Mouse (Mus musculus) neural tube, embryonic 12.5 days (tissue): Measurements from ENCODE around the gene Sirpa. TPM values are rescaled to one million over a fixed set of nuclear protein-coding genes. Genes with fewer than 3 reads are reported as not detected.

Experiments used
- ATAC-seq: fragments of 200-750 bp; cut with Nextera tagmentation; 2 replicates; pipeline ENCODE4 v1.8.0; 2017; ENCODE audit warnings: low read depth, mild to moderate bottlenecking, moderate TSS enrichment, moderate library complexity; ENCODE audit not compliant: low FRiP score
- H3K27ac ChIP-seq: fragments of 300-500 bp; sonication (generic); 2 replicates; pipeline ENCODE4 v1.5.1; 2016
- H3K27me3 ChIP-seq: fragments of 300-500 bp; sonication (generic); replicated peaks from 2 replicates; pipeline ENCODE4 v1.6.1; 2016; ENCODE audit warnings: mild to moderate bottlenecking
- H3K36me3 ChIP-seq: fragments of 300-500 bp; sonication (generic); 2 replicates; pipeline ENCODE4 v1.6.1; 2016; ENCODE audit warnings: mild to moderate bottlenecking
- H3K4me1 ChIP-seq: fragments of 300-500 bp; sonication (generic); 2 replicates; pipeline ENCODE4 v1.6.1; 2016
- H3K4me2 ChIP-seq: fragments of 300-500 bp; sonication (generic); replicated peaks from 2 replicates; pipeline ENCODE4 v1.6.1; 2016; ENCODE audit warnings: mild to moderate bottlenecking
- H3K4me3 ChIP-seq: fragments of 300-500 bp; sonication (generic); 2 replicates; pipeline ENCODE4 v1.5.1; 2016
- H3K9ac ChIP-seq: fragments of 300-500 bp; sonication (generic); 2 replicates; pipeline ENCODE4 v1.6.1; 2016; ENCODE audit warnings: mild to moderate bottlenecking
- H3K9me3 ChIP-seq: fragments of 300-500 bp; sonication (generic); 2 replicates; pipeline ENCODE4 v1.6.1; 2016; ENCODE audit warnings: mild to moderate bottlenecking
- WGBS: fragments of 180-500 bp; shearing (Covaris S2); methylation state at CpG from one replicate; pipeline ENCODE4 v1.1.7; 2016; 5-methylcytosine and 5-hydroxymethylcytosine counted together
- polyA plus RNA-seq: library from polyadenylated mRNA; unstranded; fragments of >200 nt; fragmentation: Nextera tagmentation; extraction: Ambion mirVana; gene quantifications from 2 replicates; pipeline ENCODE4 v1.2.1, GENCODE M21; 2016

Sirpa gene
- polyA plus RNA-seq, 1 experiment from 2014 or later = 21.9 TPM

GRCm38 (mm10) chr2:129569120-129569519 lies 23.5 kb upstream of the Sirpa start:
- Histone ChIP-seq H3K4me2 (no peak overlapping the region), H3K27ac (no peak overlapping the region), H3K9ac (no peak overlapping the region), H3K4me1 (peaks cover 8% of the 10 kb centered on the region), H3K27me3 (peaks cover 9% of the 10 kb centered on the region; the same call in 1 of the 2 replicates), H3K4me3 (no peak overlapping the region), H3K9me3 (no peaks in the 10 kb centered on the region), H3K36me3 (no peaks in the 10 kb centered on the region)
- no peak for ATAC-seq
- WGBS = 93% methylated on average over 7 of the region's 7 CpGs

DNA sequence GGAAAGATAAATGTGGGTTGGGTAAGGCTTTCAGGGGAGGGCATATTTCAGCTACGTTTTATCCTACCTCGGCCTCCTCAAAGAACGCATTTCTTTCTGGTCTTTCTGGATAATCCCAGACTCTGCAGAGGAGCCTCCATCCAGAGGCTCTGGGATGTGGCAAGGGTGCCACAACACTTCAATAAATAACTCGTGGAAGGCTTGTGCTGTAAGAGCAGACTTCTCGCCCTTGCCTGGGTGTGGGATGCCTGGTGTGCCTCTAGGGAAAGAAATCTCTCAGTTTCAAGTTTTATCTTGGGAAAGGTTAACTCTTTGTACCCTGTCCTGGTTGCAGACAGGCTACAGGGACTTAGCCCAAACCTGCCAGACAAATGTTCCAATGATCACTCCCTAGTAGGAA lies 23.1 kb upstream of the Sirpa start:
- H3K9ac ChIP-seq = no peak overlapping the region
- peaks cover 9% of the 10 kb centered on the region; the same call in 1 of the 2 replicates for H3K27me3 ChIP-seq
- no peaks in the 10 kb centered on the region for H3K36me3 ChIP-seq
- no peak overlapping the region for H3K4me2 ChIP-seq
- whole genome bisulfite sequencing = 77% methylated on average over 5 of the region's 5 CpGs
- H3K4me3 ChIP-seq = no peak overlapping the region
- no peak overlapping the region for H3K27ac ChIP-seq
- no peak for ATAC-seq
- H3K9me3 ChIP-seq = no peaks in the 10 kb centered on the region
- peaks cover 12% of the 10 kb centered on the region for H3K4me1 ChIP-seq

GRCm38 (mm10) chr2:129573701-129574273 lies 18.8 kb upstream of the Sirpa start:
- peaks cover 9% of the 10 kb centered on the region; the same call in 1 of the 2 replicates for H3K27me3 ChIP-seq

GRCm38 (mm10) chr2:129574395-129575046 lies 18.1 kb upstream of the Sirpa start:
- Histone ChIP-seq H3K9me3 (no peaks in the 10 kb centered on the region), H3K4me3 (peak overlapping the region; percentile 23), H3K4me2 (peak overlapping the region; percentile 63), H3K36me3 (no peaks in the 10 kb centered on the region), H3K9ac (peak overlapping the region; percentile 33; the same call in 1 of the 2 replicates), H3K4me1 (peaks cover 15% of the 10 kb centered on the region), H3K27ac (no peak overlapping the region), H3K27me3 (peaks cover 9% of the 10 kb centered on the region; the same call in 1 of the 2 replicates)
- WGBS = 6% methylated on average over 24 of the region's 24 CpGs
- ATAC-seq = peak; percentile 87

More at GRCm38 (mm10) chr2:129573701-129574273, 18.8 kb upstream of the Sirpa start:
- peak overlapping the region; percentile 23; the same call in 1 of the 2 replicates for H3K4me3 ChIP-seq
- peak overlapping the region; percentile 63 for H3K4me2 ChIP-seq
- no peaks in the 10 kb centered on the region for H3K9me3 ChIP-seq
- ATAC-seq = 0 out of 2 replicates have a peak, but pooled peaks have one; percentile 59
- H3K4me1 ChIP-seq = peaks cover 15% of the 10 kb centered on the region
- H3K36me3 ChIP-seq = no peaks in the 10 kb centered on the region
- H3K27ac ChIP-seq = no peak overlapping the region
- 19% methylated on average over 4 of the region's 4 CpGs for WGBS
- peak overlapping the region; percentile 33; the same call in 1 of the 2 replicates for H3K9ac ChIP-seq

- Histone ChIP-seq H3K9ac (no peak overlapping the region), H3K27me3 (peaks cover 9% of the 10 kb centered on the region; the same call in 1 of the 2 replicates), H3K4me1 (peaks cover 15% of the 10 kb centered on the region), H3K4me3 (no peak overlapping the region), H3K9me3 (no peaks in the 10 kb centered on the region), H3K36me3 (no peaks in the 10 kb centered on the region), H3K27ac (no peak overlapping the region), H3K4me2 (no peak overlapping the region)
- WGBS = 90% methylated on average over 4 of the region's 4 CpGs
- ATAC-seq = no peak
Measured at GRCm38 (mm10) chr2:129575113-129575512, 17.5 kb upstream of the Sirpa start.

DNA sequence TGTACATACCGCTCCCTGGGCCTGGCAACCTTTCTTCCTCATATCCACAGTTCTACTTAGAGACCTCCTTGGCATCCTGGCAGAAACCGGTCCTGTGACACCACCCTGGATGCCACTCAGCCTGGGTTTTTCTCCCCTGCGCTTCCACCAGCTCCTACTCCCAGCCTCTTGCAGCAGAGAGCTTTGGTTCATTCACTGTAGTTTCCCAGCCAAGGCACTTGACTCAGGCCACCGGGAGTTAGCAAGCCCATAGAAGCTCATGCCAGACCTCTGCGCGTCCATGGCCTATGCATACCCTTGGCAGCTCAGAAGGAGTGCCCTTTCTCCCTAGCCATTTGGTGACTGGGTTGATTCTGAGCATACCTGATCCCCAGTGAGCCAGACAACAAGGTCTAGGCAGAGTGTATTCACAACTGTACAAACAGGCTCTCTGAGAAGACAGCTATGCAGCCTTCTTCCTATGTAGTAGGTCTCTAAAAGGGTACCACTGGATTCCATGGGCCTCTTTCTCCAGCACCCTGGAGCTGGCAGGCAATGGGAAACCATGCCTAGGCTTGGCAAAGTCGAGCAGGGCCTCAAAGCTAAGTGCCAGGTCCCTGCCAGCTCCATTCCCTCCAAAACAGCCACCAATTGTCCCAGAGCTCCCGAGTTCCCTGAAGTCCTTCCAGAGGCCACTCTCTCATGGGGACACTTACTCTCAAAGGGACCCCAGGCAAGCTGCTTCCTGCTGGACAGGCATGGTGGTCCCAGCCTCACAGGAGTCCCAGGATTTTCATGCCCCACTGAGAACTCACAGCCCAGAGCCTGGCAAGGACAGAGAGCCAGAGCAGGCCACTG lies 15.8 kb upstream of the Sirpa start:
- peaks cover 9% of the 10 kb centered on the region; the same call in 1 of the 2 replicates for H3K27me3 ChIP-seq
- 86% methylated on average over 8 of the region's 8 CpGs for WGBS
- no peak overlapping the region for H3K27ac ChIP-seq
- no peak overlapping the region for H3K9ac ChIP-seq
- no peaks in the 10 kb centered on the region for H3K9me3 ChIP-seq
- peaks cover 15% of the 10 kb centered on the region for H3K4me1 ChIP-seq
- no peaks in the 10 kb centered on the region for H3K36me3 ChIP-seq
- no peak overlapping the region for H3K4me2 ChIP-seq
- ATAC-seq = no peak
- H3K4me3 ChIP-seq = no peak overlapping the region

- no peak overlapping the region for H3K27ac ChIP-seq
- no peaks in the 10 kb centered on the region for H3K9me3 ChIP-seq
- no peaks in the 10 kb centered on the region for H3K36me3 ChIP-seq
- 0 out of 2 replicates have a peak, but pooled peaks cover 3% of the 10 kb centered on the region for H3K4me1 ChIP-seq
- H3K4me2 ChIP-seq = no peak overlapping the region
- WGBS = 96% methylated on average over 4 of the region's 4 CpGs
- H3K4me3 ChIP-seq = no peak overlapping the region
- no peaks in the 10 kb centered on the region for H3K27me3 ChIP-seq
- no peak for ATAC-seq
- no peak overlapping the region for H3K9ac ChIP-seq
Measured at GRCm38 (mm10) chr2:129580656-129581055, 12.0 kb upstream of the Sirpa start.

DNA sequence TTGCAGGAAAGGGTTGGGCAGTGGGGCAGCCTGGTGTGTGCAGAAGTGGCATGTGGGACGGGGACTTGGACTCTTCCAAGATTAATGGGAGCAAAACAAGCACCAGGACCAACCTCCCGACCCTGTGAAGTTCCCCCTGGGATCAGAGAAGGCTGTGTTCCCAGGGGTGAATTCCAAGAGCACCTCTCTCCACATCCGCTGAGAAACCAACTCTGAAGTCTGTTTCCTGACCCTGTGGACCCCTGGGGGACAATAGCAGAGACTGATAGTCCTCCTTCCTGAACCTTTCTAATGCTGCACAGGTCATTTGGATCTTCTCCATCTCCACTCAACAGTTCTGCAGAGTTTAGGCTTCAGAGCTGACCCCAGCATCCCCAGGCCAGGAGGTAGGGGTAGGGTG lies 10.8 kb upstream of the Sirpa start:
- H3K9ac ChIP-seq = no peak overlapping the region
- no peak overlapping the region for H3K4me3 ChIP-seq
- no peak overlapping the region for H3K4me2 ChIP-seq
- no peaks in the 10 kb centered on the region for H3K9me3 ChIP-seq
- 0 out of 2 replicates have a peak, but pooled peaks cover 3% of the 10 kb centered on the region for H3K4me1 ChIP-seq
- H3K36me3 ChIP-seq = no peaks in the 10 kb centered on the region
- H3K27ac ChIP-seq = no peak overlapping the region
- 57% methylated on average over 3 of the region's 3 CpGs for WGBS
- no peaks in the 10 kb centered on the region for H3K27me3 ChIP-seq
- ATAC-seq = no peak

GRCm38 (mm10) chr2:129582261-129582660 lies 10.4 kb upstream of the Sirpa start:
- ATAC-seq = no peak
- 93% methylated on average over 4 of the region's 4 CpGs for WGBS
- Histone ChIP-seq H3K27me3 (no peaks in the 10 kb centered on the region), H3K4me1 (0 out of 2 replicates have a peak, but pooled peaks cover 3% of the 10 kb centered on the region), H3K4me3 (no peak overlapping the region), H3K27ac (no peak overlapping the region), H3K36me3 (no peaks in the 10 kb centered on the region), H3K9me3 (no peaks in the 10 kb centered on the region), H3K9ac (no peak overlapping the region), H3K4me2 (no peak overlapping the region)

GRCm38 (mm10) chr2:129584905-129585304 lies 7.7 kb upstream of the Sirpa start:
- Histone ChIP-seq H3K4me2 (no peak overlapping the region), H3K36me3 (no peaks in the 10 kb centered on the region), H3K27ac (no peak overlapping the region), H3K4me3 (no peak overlapping the region), H3K4me1 (peaks cover 11% of the 10 kb centered on the region; the same call in 1 of the 2 replicates), H3K9me3 (no peaks in the 10 kb centered on the region), H3K9ac (no peak overlapping the region), H3K27me3 (no peaks in the 10 kb centered on the region)
- no peak for ATAC-seq
- 15% methylated on average over 1 of the region's 1 CpGs for WGBS

DNA sequence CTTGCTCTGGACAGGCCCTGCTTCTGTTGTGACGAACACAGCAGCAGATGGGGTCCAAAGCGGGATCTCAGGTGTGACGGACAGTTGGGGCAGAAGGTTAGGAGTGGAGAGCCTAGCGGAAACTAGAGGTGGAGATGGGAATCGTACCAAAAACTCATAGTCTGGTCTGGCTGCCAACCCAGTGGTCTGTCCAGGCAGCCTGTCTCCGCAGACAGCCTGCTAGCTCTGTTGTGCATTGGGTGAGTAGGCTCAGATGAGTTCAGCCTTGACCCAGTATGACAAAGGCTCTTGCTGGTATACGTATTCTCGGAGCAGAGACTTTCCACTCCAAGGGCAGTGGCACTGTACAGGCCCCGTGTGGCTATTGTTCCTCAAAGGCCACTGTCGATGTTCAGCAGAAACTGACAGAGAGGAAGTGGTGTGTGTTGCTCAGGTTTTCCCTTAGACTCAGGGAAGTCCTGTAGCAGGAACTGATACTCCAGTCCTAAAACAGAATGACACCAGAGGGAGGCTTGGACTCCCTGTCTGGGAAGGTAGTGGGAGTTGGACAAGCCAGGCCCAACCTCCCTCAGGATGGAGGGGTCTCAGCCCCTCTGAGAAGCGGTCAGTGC lies 6.6 kb upstream of the Sirpa start:
- Histone ChIP-seq H3K27me3 (no peaks in the 10 kb centered on the region), H3K9me3 (no peaks in the 10 kb centered on the region), H3K4me2 (no peak overlapping the region), H3K9ac (no peak overlapping the region), H3K4me1 (peaks cover 11% of the 10 kb centered on the region; the same call in 1 of the 2 replicates), H3K4me3 (no peak overlapping the region), H3K36me3 (no peaks in the 10 kb centered on the region), H3K27ac (no peak overlapping the region)
- no peak for ATAC-seq
- WGBS = 82% methylated on average over 11 of the region's 11 CpGs
